Mouse (Mus musculus): ENCODE data around the gene Zfp704.

- TF ChIP-seq E2F4 (IDR thresholded peaks at IDR 0.05; ENCODE audit: borderline replicate concordance, low read depth, low read length) = no peak
- no peak for TF ChIP-seq GATA1 (IDR thresholded peaks at IDR 0.05; ENCODE audit: low read depth, low read length)
Measured at GRCm38 (mm10) chr3:9423669-9424068, 186.2 kb downstream of the Zfp704 start.

Data from MEL (cell line).